Mouse (Mus musculus) liver, postnatal 0 days (tissue): ENCODE measurements at regions not wholly inside any gene's neighbourhood (a gene's known extent, or its start where the extent isn't known, plus 50 kb on each side); places are given as distances from the start of the nearest gene placed in this dataset.

Experiments
- CTCF ChIP-seq: sonication (generic); IDR thresholded peaks from 2 replicates; pipeline ENCODE4 v1.5.1; 2016; ENCODE audit warnings: antibody characterized with exemption, low read depth
- EP300 ChIP-seq: IDR thresholded peaks from 2 replicates; pipeline ENCODE4 v1.6.1; 2016; ENCODE audit warnings: antibody characterized with exemption, low read depth, mild to moderate bottlenecking

DNA sequence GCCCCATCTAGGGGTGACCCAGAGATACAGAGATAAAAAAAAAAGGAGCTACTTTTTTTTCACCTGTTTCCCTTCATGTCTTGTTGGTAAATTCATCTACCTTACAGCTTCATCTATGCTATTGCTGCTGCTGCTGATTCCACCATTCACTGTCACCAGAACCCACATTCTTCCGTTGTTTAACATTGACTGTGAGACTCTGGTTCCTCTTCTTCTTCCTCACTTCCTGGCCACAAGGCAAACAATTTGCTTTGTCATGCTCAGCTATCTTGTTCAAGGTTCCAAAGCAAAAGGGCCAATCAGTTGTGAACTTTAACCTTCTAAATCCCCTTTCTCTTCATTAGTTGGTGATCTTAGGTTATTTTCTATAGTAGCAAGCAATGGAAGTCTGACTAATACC lies 335.8 kb upstream of the Galnt5 start:
- TF ChIP-seq CTCF: no peak
- no peak for TF ChIP-seq EP300
